Mouse (Mus musculus): ENCODE data around the gene Boc. TPM values are rescaled to one million over a fixed set of nuclear protein-coding genes. Genes with fewer than 3 reads are reported as not detected.

Boc gene
- total RNA-seq, 2 experiments from 2014 or later, result 20.0 to 22.4 TPM

- no peak for DNase-seq
- intact Hi-C loops (cut with DNase I), result loop anchor here (5.0 kb wide), 1 partner anchor 64 kb away; no protein-coding TSS in a partner anchor
Measured at GRCm38 (mm10) chr16:44555791-44556709, 2.6 kb downstream of the Boc start.

- intact Hi-C loops (cut with DNase I), result no loop called here
- no peak for DNase-seq
Measured at GRCm38 (mm10) chr16:44553861-44554260, 4.8 kb downstream of the Boc start.

GRCm38 (mm10) chr16:44552726-44553125, 6.0 kb downstream of the Boc start:
- intact Hi-C loops (cut with DNase I), result no loop called here
- DNase-seq, result no peak

- intact Hi-C loops (cut with DNase I), result no loop called here
- DNase-seq, result peak; percentile 80
Measured at GRCm38 (mm10) chr16:44552036-44552435, 6.7 kb downstream of the Boc start.

- intact Hi-C loops (cut with DNase I), result no loop called here
- peak; percentile 72 for DNase-seq
Measured at GRCm38 (mm10) chr16:44551491-44551890, 7.2 kb downstream of the Boc start.

- DNase-seq, result peak; percentile 52
- intact Hi-C loops (cut with DNase I), result no loop called here
Measured at GRCm38 (mm10) chr16:44550843-44551242, 7.9 kb downstream of the Boc start.

GRCm38 (mm10) chr16:44549867-44550679, 8.6 kb downstream of the Boc start:
- intact Hi-C loops (cut with DNase I), result no loop called here
- no peak for DNase-seq

- intact Hi-C loops (cut with DNase I), result no loop called here
- no peak for DNase-seq
Measured at GRCm38 (mm10) chr16:44549381-44549780, 9.3 kb downstream of the Boc start.

- DNase-seq, result no peak
- intact Hi-C loops (cut with DNase I), result no loop called here
Measured at GRCm38 (mm10) chr16:44547976-44548375, 10.7 kb downstream of the Boc start.

GRCm38 (mm10) chr16:44546831-44547230, 11.9 kb downstream of the Boc start:
- no peak for DNase-seq
- intact Hi-C loops (cut with DNase I), result no loop called here

- intact Hi-C loops (cut with DNase I), result no loop called here
- no peak for DNase-seq
Measured at GRCm38 (mm10) chr16:44545939-44546338, 12.8 kb downstream of the Boc start.

- no peak for DNase-seq
- intact Hi-C loops (cut with DNase I), result no loop called here
Measured at GRCm38 (mm10) chr16:44545153-44545552, 13.5 kb downstream of the Boc start.

GRCm38 (mm10) chr16:44543098-44543497, 15.6 kb downstream of the Boc start:
- intact Hi-C loops (cut with DNase I), result no loop called here
- DNase-seq, result no peak

- intact Hi-C loops (cut with DNase I), result no loop called here
- no peak for DNase-seq
Measured at GRCm38 (mm10) chr16:44542029-44542690, 16.5 kb downstream of the Boc start.

GRCm38 (mm10) chr16:44539611-44540010, 19.1 kb downstream of the Boc start:
- DNase-seq, result no peak
- intact Hi-C loops (cut with DNase I), result no loop called here

GRCm38 (mm10) chr16:44538401-44539395, 20.0 kb downstream of the Boc start:
- no peak for DNase-seq

GRCm38 (mm10) chr16:44534122-44534521, 24.6 kb downstream of the Boc start:
- no peak for DNase-seq
- intact Hi-C loops (cut with DNase I), result no loop called here

More at GRCm38 (mm10) chr16:44538401-44539395, 20.0 kb downstream of the Boc start:
- intact Hi-C loops (cut with DNase I), result no loop called here

GRCm38 (mm10) chr16:44533522-44533921, 25.2 kb downstream of the Boc start:
- DNase-seq, result no peak
- intact Hi-C loops (cut with DNase I), result no loop called here

GRCm38 (mm10) chr16:44532851-44533250, 25.8 kb downstream of the Boc start:
- intact Hi-C loops (cut with DNase I), result no loop called here
- DNase-seq, result no peak

Measured in left cerebral cortex, postnatal 4 days (tissue).